Mouse (Mus musculus): Measurements from ENCODE around the gene Ipmk. TPM values are rescaled to one million over a fixed set of nuclear protein-coding genes. Genes with fewer than 3 reads are reported as not detected.

Ipmk gene
- total RNA-seq, 1 experiment from 2014 or later: 39.9 TPM

- ATAC-seq (ENCODE audit: extremely low read depth, insufficient number of reproducible peaks, low FRiP score, poor library complexity, severe bottlenecking): no peak
Observed at GRCm38 (mm10) chr10:71472033-71472432, 124.5 kb downstream of the Ipmk start.

- ATAC-seq (ENCODE audit: extremely low read depth, insufficient number of reproducible peaks, low FRiP score, poor library complexity, severe bottlenecking): no peak
Observed at GRCm38 (mm10) chr10:71473590-71473989, 126.0 kb downstream of the Ipmk start.

- ATAC-seq (ENCODE audit: extremely low read depth, insufficient number of reproducible peaks, low FRiP score, poor library complexity, severe bottlenecking): no peak
Observed at GRCm38 (mm10) chr10:71476471-71477080, 129.0 kb downstream of the Ipmk start.

- no peak for ATAC-seq (ENCODE audit: extremely low read depth, insufficient number of reproducible peaks, low FRiP score, poor library complexity, severe bottlenecking)
Observed at GRCm38 (mm10) chr10:71477147-71477546, 129.6 kb downstream of the Ipmk start.

- no peak for ATAC-seq (ENCODE audit: extremely low read depth, insufficient number of reproducible peaks, low FRiP score, poor library complexity, severe bottlenecking)
Observed at GRCm38 (mm10) chr10:71479700-71480325, 132.2 kb downstream of the Ipmk start.

Other genes with a start within 250 kb of the Ipmk start
- gene Bicc1, start 188.1 kb upstream of the Ipmk start, total RNA-seq (2017): not detected in 2 replicates
- 83.7 and 91.0 TPM in 2 replicates for gene Tfam, start 109.5 kb upstream of the Ipmk start, total RNA-seq (2017)
- gene Ube2d1, start 62.5 kb upstream of the Ipmk start, total RNA-seq (2017): 60.8 and 66.4 TPM in 2 replicates
- gene Cisd1, start 2.8 kb upstream of the Ipmk start, total RNA-seq (2017): 3.3 and 4.7 TPM in 2 replicates

Data from neutrophil, adult 5-6 weeks (primary cell).